ENCODE assay signal across 12 mouse cellular contexts in the genomic region with DNA sequence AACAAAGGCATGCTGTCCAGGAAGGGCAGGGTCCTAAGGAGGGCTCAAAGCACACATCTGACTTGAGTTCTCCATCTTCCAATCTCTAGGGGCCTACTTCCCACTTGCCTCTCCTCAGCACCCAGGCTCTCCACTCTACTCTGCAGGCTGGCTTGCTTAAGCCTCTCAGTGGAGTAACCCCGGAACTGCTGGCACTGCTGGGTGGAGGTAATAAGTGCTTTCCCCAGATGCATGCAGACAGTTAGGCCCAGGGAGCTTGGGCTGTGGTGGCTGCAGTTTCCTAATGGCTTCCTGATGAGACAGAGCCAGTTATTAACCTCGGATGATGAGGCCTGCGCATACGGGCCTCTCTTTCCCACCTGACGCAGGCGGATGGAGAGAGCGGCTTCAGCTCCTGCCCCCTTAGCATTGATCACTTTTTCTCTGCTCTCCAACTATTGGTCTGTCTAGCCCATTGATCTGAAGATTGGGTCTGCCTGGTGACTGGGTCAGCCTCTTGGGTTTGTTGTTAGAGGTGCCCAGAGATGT.
DNase-seq lines count a peak whose midpoint lies in the region; ATAC-seq and TF ChIP-seq lines count a peak whose summit lies in the region.
"Had no signal": no experiment of that assay in that cellular context is flagged by ENCODE, and none has a peak within 500 bp of the region (broad histone marks: within the 10 kb centered on the region; RNA-seq: fewer than 3 reads in every experiment).

No protein-coding gene starts in this region.

- 0 out of 2 replicates have a peak, but pooled peaks cover 8% of the 10 kb centered on the region for H3K36me3 ChIP-seq in heart, postnatal 0 days (replicated peaks; ENCODE audit: control insufficient read depth, insufficient read depth, low read length)
- H3K36me3 ChIP-seq: embryonic facial prominence, embryonic 10.5 days; neural tube, embryonic 15.5 days had no signal

- no peak for TF ChIP-seq EP300 in heart, postnatal 0 days (IDR thresholded peaks at IDR 0.05; ENCODE audit: low read depth)

- no peaks in the 10 kb centered on the region for H3K9me3 ChIP-seq in heart, postnatal 0 days (replicated peaks; ENCODE audit: control insufficient read depth, low read length)
- H3K9me3 ChIP-seq: embryonic facial prominence, embryonic 10.5 days; neural tube, embryonic 15.5 days had no signal

- intact Hi-C loops in heart, postnatal 14 days (cut with DNase I), result no loop called here

- ATAC-seq in heart, postnatal 0 days (ENCODE audit: insufficient read depth, low read depth), result no peak
- ATAC-seq in inflammation-experienced regulatory T-cells, adult 6 months, result peak; percentile 16

- H3K27me3 ChIP-seq in heart, postnatal 0 days (ENCODE audit: control insufficient read depth, insufficient read depth, low read length), result no peaks in the 10 kb centered on the region

- H3K4me2 ChIP-seq in heart, postnatal 0 days (ENCODE audit: low read depth, low read length), result no peak overlapping the region
- H3K4me2 ChIP-seq: neural tube, embryonic 15.5 days had no signal

- no peak overlapping the region for H3K9ac ChIP-seq in heart, postnatal 0 days (replicated peaks; ENCODE audit: low read depth, low read length)
- H3K9ac ChIP-seq: neural tube, embryonic 15.5 days had no signal

- DNase-seq in heart, postnatal 0 days (ENCODE audit: low spot score), result no peak
- DNase-seq in heart, postnatal 14 days, result no peak
- peak; percentile 26 for DNase-seq in 3T3-L1 (ENCODE audit: low read depth, low spot score)
- peak; percentile 69 for DNase-seq in CD4-positive, CD25-positive, alpha-beta regulatory T cell, adult 2 months (ENCODE audit: low read depth, low spot score)
- DNase-seq in left cerebral cortex, adult 18-20 months (ENCODE audit: low spot score in 2 of 2), result no peak
- DNase-seq in layer of hippocampus, adult 9-10 months (ENCODE audit: low spot score), result no peak
- DNase-seq in adrenal gland, postnatal 36 days, result no peak
- DNase-seq: cerebellum, adult 9-11 months; right cerebral cortex, adult 18-20 months had no signal

- 84% methylated on average over 7 of the region's 7 CpGs for WGBS in heart, postnatal 0 days

- H3K4me3 ChIP-seq in heart, postnatal 0 days (ENCODE audit: low read depth, low read length), result no peak overlapping the region
- H3K4me3 ChIP-seq: embryonic facial prominence, embryonic 10.5 days; neural tube, embryonic 15.5 days had no signal

- H3K4me1 ChIP-seq in heart, postnatal 0 days (ENCODE audit: control insufficient read depth, insufficient read depth), result peaks cover 67% of the 10 kb centered on the region

- H3K27ac ChIP-seq in heart, postnatal 0 days (ENCODE audit: low read depth), result peak overlapping the region; percentile 44; the same call in 1 of the 2 replicates
- H3K27ac ChIP-seq: embryonic facial prominence, embryonic 10.5 days; neural tube, embryonic 15.5 days had no signal

- TF ChIP-seq CTCF in heart, postnatal 0 days (IDR thresholded peaks at IDR 0.05; ENCODE audit: low read depth), result no peak

Comparison
In these comparisons a context has a peak if more than half of its experiments do, and no peak if none do; other contexts are left out.
1. DNase-seq: peak in 3T3-L1 (single experiment) and CD4-positive, CD25-positive, alpha-beta regulatory T cell, adult 2 months (single experiment); none in heart, postnatal 0 days (single experiment), heart, postnatal 14 days (0 of 2), left cerebral cortex, adult 18-20 months (0 of 2), layer of hippocampus, adult 9-10 months (single experiment) and adrenal gland, postnatal 36 days (0 of 2).